ENCODE assay signal across 27 mouse cellular contexts in genomic region chr7:134620006-134620405, GRCm38 (mm10). TPM values are rescaled to one million over a fixed set of nuclear protein-coding genes. Genes with fewer than 3 reads are reported as not detected.
DNase-seq lines count a peak whose midpoint lies in the region; ATAC-seq and TF ChIP-seq lines count a peak whose summit lies in the region.
"Had no signal": no experiment of that assay in that cellular context is flagged by ENCODE, and none has a peak within 500 bp of the region (broad histone marks: within the 10 kb centered on the region; RNA-seq: fewer than 3 reads in every experiment).

No protein-coding gene starts in this region.

- no peak overlapping the region for H3K27ac ChIP-seq in heart, embryonic 10.5 days
- no peak overlapping the region for H3K27ac ChIP-seq in heart, adult 2 months
- no peak overlapping the region for H3K27ac ChIP-seq in lung, postnatal 0 days (ENCODE audit: low read length)
- H3K27ac ChIP-seq: embryonic facial prominence, embryonic 13.5 days; embryonic facial prominence, embryonic 15.5 days; forebrain, embryonic 10.5 days; forebrain, embryonic 12.5 days had no signal

- no peak overlapping the region for H3K4me2 ChIP-seq in lung, postnatal 0 days (replicated peaks; ENCODE audit: low read depth, low read length)
- H3K4me2 ChIP-seq: embryonic facial prominence, embryonic 13.5 days; embryonic facial prominence, embryonic 15.5 days; forebrain, embryonic 12.5 days had no signal

- no peak overlapping the region for H3K4me3 ChIP-seq in heart, embryonic 10.5 days
- no peak overlapping the region for H3K4me3 ChIP-seq in heart, adult 2 months
- no peak overlapping the region for H3K4me3 ChIP-seq in lung, postnatal 0 days (ENCODE audit: low read depth, low read length)
- H3K4me3 ChIP-seq: embryonic facial prominence, embryonic 13.5 days; embryonic facial prominence, embryonic 15.5 days; erythroblast, embryonic 14.5 days; forebrain, embryonic 10.5 days; forebrain, embryonic 12.5 days had no signal

- H3K9me3 ChIP-seq in heart, embryonic 10.5 days, result no peaks in the 10 kb centered on the region
- no peaks in the 10 kb centered on the region for H3K9me3 ChIP-seq in lung, postnatal 0 days (ENCODE audit: low read length)
- H3K9me3 ChIP-seq: embryonic facial prominence, embryonic 13.5 days; embryonic facial prominence, embryonic 15.5 days; forebrain, embryonic 10.5 days; forebrain, embryonic 12.5 days had no signal

- H3K36me3 ChIP-seq in heart, embryonic 10.5 days, result no peaks in the 10 kb centered on the region
- no peaks in the 10 kb centered on the region for H3K36me3 ChIP-seq in heart, adult 2 months (ENCODE audit: control insufficient read depth, insufficient read depth, low read length)
- no peaks in the 10 kb centered on the region for H3K36me3 ChIP-seq in lung, postnatal 0 days (ENCODE audit: insufficient read depth, low read length)
- H3K36me3 ChIP-seq: embryonic facial prominence, embryonic 13.5 days; embryonic facial prominence, embryonic 15.5 days; forebrain, embryonic 10.5 days; forebrain, embryonic 12.5 days; G1E had no signal

- no peaks in the 10 kb centered on the region for H3K27me3 ChIP-seq in heart, embryonic 10.5 days (ENCODE audit: insufficient read depth, poor library complexity, severe bottlenecking)
- H3K27me3 ChIP-seq in heart, adult 2 months (ENCODE audit: control insufficient read depth, insufficient read depth, low read length), result no peaks in the 10 kb centered on the region
- no peaks in the 10 kb centered on the region for H3K27me3 ChIP-seq in lung, postnatal 0 days (replicated peaks; ENCODE audit: insufficient read depth, low read length)
- H3K27me3 ChIP-seq: CH12.LX; embryonic facial prominence, embryonic 13.5 days; embryonic facial prominence, embryonic 15.5 days; forebrain, embryonic 12.5 days had no signal

- H3K79me2 ChIP-seq in heart, adult 2 months (replicated peaks; ENCODE audit: control insufficient read depth, insufficient read depth, low read length), result no peaks in the 10 kb centered on the region

- TF ChIP-seq EP300 in heart, adult 2 months (IDR thresholded peaks at IDR 0.05; ENCODE audit: insufficient read depth, low read depth, low read length), result no peak
- no peak for TF ChIP-seq EP300 in lung, postnatal 0 days (IDR thresholded peaks at IDR 0.05)

- WGBS in heart, embryonic 10.5 days, result 82% methylated on average over 5 of the region's 5 CpGs
- WGBS in heart, adult 2 months, result 81% methylated on average over 5 of the region's 5 CpGs
- WGBS in lung, postnatal 0 days, result 68% methylated on average over 5 of the region's 5 CpGs

- no peak overlapping the region for H3K9ac ChIP-seq in heart, adult 2 months (ENCODE audit: low read depth, low read length)
- no peak overlapping the region for H3K9ac ChIP-seq in lung, postnatal 0 days (replicated peaks; ENCODE audit: low read depth)
- H3K9ac ChIP-seq: embryonic facial prominence, embryonic 13.5 days; embryonic facial prominence, embryonic 15.5 days; forebrain, embryonic 12.5 days had no signal

- H3K4me1 ChIP-seq in heart, embryonic 10.5 days, result no peaks in the 10 kb centered on the region
- H3K4me1 ChIP-seq in heart, adult 2 months (ENCODE audit: control insufficient read depth, insufficient read depth, low read length), result no peaks in the 10 kb centered on the region
- H3K4me1 ChIP-seq in lung, postnatal 0 days (ENCODE audit: insufficient read depth, low read depth, low read length), result no peaks in the 10 kb centered on the region
- H3K4me1 ChIP-seq: embryonic facial prominence, embryonic 13.5 days; embryonic facial prominence, embryonic 15.5 days; forebrain, embryonic 12.5 days had no signal

- DNase-seq in heart, embryonic 10.5 days (ENCODE audit: low spot score), result peak; percentile 4
- DNase-seq in heart, adult 2 months, result no peak
- DNase-seq in lung, postnatal 0 days (ENCODE audit: low spot score), result no peak
- no peak for DNase-seq in lung, postnatal 36 days
- peak; percentile 50 for DNase-seq in NIH3T3 (ENCODE audit: low read depth)
- DNase-seq in layer of hippocampus, adult 9-10 months (ENCODE audit: low spot score), result no peak
- DNase-seq in thymus, postnatal 4 days, result no peak
- DNase-seq: adrenal gland, adult 2 months; adrenal gland, postnatal 10 days; adrenal gland, postnatal 25 days; B cell, adult 2 months; cerebellum, adult 11 months; cerebellum, adult 18-20 months; cerebellum, adult 8-10 months; cerebellum, adult 9-11 months; cerebellum, postnatal 14 days; cerebellum, postnatal 36 days had no signal

- no peak for TF ChIP-seq POLR2A in heart, adult 2 months (IDR thresholded peaks at IDR 0.05; ENCODE audit: insufficient read depth, low read depth, low read length)

- intact Hi-C loops in heart, adult 2 months (cut with DNase I), result no loop called here

- no peak for TF ChIP-seq CTCF in heart, adult 2 months (IDR thresholded peaks at IDR 0.05)
- no peak for TF ChIP-seq CTCF in lung, postnatal 0 days (IDR thresholded peaks at IDR 0.05)

- peak; percentile 41; the same call in 1 of the 2 replicates for ATAC-seq in lung, postnatal 0 days
- ATAC-seq: CD4-positive, CD25-positive, alpha-beta regulatory T cell, adult 4 months; forebrain, embryonic 14.5 days; forebrain, embryonic 16.5 days had no signal

RNA-seq across cellular contexts. Expression of gene Dock1, which starts 50.4 kb away (rescaled TPM):
- polyA plus RNA-seq in heart, embryonic 10.5 days (2016; fragmentation: Nextera tagmentation; extraction: Ambion mirVana), result 24.7 and 25.6 TPM in 2 replicates
- total RNA-seq in heart, adult 2 months (2021), result 10 to 100 TPM; 25.4 to 25.6 TPM
- 8.3 and 13.3 TPM in 2 replicates for polyA plus RNA-seq in heart, adult 2 months (2012; rRNA removed)
- polyA plus RNA-seq in lung, postnatal 0 days (2015; fragmentation: Nextera tagmentation; extraction: Ambion mirVana), result 14.0 and 17.8 TPM in 2 replicates
- total RNA-seq: CH12.LX, G1E had no signal
- polyA plus RNA-seq: erythroblast, embryonic 14.5 days; G1E had no signal

Comparison
In these comparisons a context has a peak if more than half of its experiments do, and no peak if none do; other contexts are left out.
1. DNase-seq: peak in heart, embryonic 10.5 days (single experiment) and NIH3T3 (single experiment); none in heart, adult 2 months (0 of 2), lung, postnatal 0 days (single experiment), lung, postnatal 36 days (single experiment), layer of hippocampus, adult 9-10 months (single experiment) and thymus, postnatal 4 days (single experiment).